Mouse (Mus musculus): ENCODE data around the gene Gde1. TPM values are rescaled to one million over a fixed set of nuclear protein-coding genes. Genes with fewer than 3 reads are reported as not detected.

Gene Gde1
- polyA plus RNA-seq, 1 experiment from 2014 or later, result 78.2 TPM

DNA sequence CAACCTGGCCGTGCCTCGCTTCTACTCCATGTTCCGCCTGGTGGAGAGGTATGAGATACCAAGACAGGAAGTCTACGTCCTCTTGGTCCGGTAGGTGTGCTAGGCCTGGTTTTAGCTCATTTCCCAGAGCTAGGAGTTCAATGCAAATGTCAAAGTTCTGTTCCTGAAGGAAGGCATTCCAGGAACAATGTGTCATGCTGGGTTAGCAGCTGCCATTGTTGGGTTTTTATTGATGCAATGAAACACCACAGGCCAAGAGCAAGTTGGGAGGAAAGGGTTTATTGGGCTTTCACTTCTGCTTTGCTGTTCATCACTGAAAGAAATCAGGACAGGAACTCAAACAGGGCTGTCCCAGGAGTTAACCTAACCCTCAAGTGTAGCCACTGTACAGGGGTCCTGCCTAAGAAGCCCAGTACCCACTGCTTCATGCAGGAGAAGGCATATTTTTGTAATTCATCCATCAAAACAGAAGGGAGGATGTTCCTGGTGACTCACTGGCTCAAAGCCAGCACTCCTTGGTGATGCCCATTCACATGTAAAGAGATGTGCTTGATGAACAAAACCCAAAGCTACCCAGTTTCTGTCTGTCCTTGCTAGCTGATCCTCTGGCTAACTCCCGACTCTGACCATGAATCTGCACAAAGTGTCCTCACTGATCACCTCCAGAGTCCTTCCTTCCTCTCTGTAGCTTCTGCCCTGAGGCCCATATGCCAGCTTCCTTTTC is 52.8 kb downstream of the Gde1 start:
- H3K9me3 ChIP-seq, result no peaks in the 10 kb centered on the region
- no peak overlapping the region for H3K9ac ChIP-seq
- H3K4me3 ChIP-seq, result no peak overlapping the region
- no peaks in the 10 kb centered on the region for H3K4me1 ChIP-seq
- H3K27ac ChIP-seq, result no peak overlapping the region
- ATAC-seq (ENCODE audit: insufficient number of reproducible peaks, low FRiP score, low TSS enrichment, low read depth), result no peak
- no peaks in the 10 kb centered on the region for H3K36me3 ChIP-seq
- H3K4me2 ChIP-seq, result no peak overlapping the region
- 78% methylated on average over 6 of the region's 6 CpGs for WGBS
- no peaks in the 10 kb centered on the region for H3K27me3 ChIP-seq

DNA sequence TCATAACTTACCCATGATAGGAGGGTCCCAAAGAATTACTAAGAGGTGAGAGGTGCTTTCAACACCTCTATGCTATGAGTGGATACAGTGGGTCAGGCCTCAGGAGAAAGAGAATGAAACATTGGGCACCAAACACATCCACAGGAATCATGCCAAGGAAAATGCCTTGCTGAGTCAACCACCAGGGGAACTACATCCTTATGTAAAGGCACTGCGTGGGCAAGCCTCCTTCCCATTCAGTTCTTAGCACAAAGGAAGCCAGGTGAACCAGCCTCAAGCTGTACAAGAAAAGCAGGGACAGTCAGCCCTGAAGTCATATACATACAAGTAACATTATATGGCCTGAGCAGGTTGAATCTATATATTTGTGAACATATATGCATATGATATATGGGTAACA is 54.7 kb downstream of the Gde1 start:
- Histone ChIP-seq H3K9ac (no peak overlapping the region), H3K4me1 (no peaks in the 10 kb centered on the region), H3K4me3 (no peak overlapping the region), H3K27ac (no peak overlapping the region), H3K9me3 (no peaks in the 10 kb centered on the region), H3K4me2 (no peak overlapping the region), H3K27me3 (no peaks in the 10 kb centered on the region), H3K36me3 (no peaks in the 10 kb centered on the region)
- 80% methylated on average over 1 of the region's 1 CpGs for WGBS
- ATAC-seq (ENCODE audit: insufficient number of reproducible peaks, low FRiP score, low TSS enrichment, low read depth), result no peak

GRCm38 (mm10) chr7:118650119-118650518 is 55.5 kb downstream of the Gde1 start:
- H3K4me3 ChIP-seq, result no peak overlapping the region
- H3K4me2 ChIP-seq, result no peak overlapping the region
- H3K36me3 ChIP-seq, result no peaks in the 10 kb centered on the region
- no peak overlapping the region for H3K27ac ChIP-seq
- no peaks in the 10 kb centered on the region for H3K27me3 ChIP-seq
- ATAC-seq (ENCODE audit: insufficient number of reproducible peaks, low FRiP score, low TSS enrichment, low read depth), result no peak
- WGBS, result 82% methylated on average over 4 of the region's 4 CpGs
- no peaks in the 10 kb centered on the region for H3K4me1 ChIP-seq
- H3K9ac ChIP-seq, result no peak overlapping the region
- H3K9me3 ChIP-seq, result no peaks in the 10 kb centered on the region

GRCm38 (mm10) chr7:118649328-118649727 is 56.2 kb downstream of the Gde1 start:
- 77% methylated on average over 7 of the region's 7 CpGs for WGBS
- no peak overlapping the region for H3K27ac ChIP-seq
- no peaks in the 10 kb centered on the region for H3K27me3 ChIP-seq
- no peak for ATAC-seq (ENCODE audit: insufficient number of reproducible peaks, low FRiP score, low TSS enrichment, low read depth)
- H3K4me3 ChIP-seq, result no peak overlapping the region
- H3K9ac ChIP-seq, result no peak overlapping the region
- no peaks in the 10 kb centered on the region for H3K36me3 ChIP-seq
- H3K9me3 ChIP-seq, result no peaks in the 10 kb centered on the region
- no peak overlapping the region for H3K4me2 ChIP-seq
- H3K4me1 ChIP-seq, result no peaks in the 10 kb centered on the region

- 85% methylated on average over 1 of the region's 1 CpGs for WGBS
- H3K27ac ChIP-seq, result no peak overlapping the region
- no peak overlapping the region for H3K4me2 ChIP-seq
- no peaks in the 10 kb centered on the region for H3K9me3 ChIP-seq
- H3K9ac ChIP-seq, result no peak overlapping the region
- no peak overlapping the region for H3K4me3 ChIP-seq
- H3K4me1 ChIP-seq, result no peaks in the 10 kb centered on the region
- no peaks in the 10 kb centered on the region for H3K27me3 ChIP-seq
- no peaks in the 10 kb centered on the region for H3K36me3 ChIP-seq
- no peak for ATAC-seq (ENCODE audit: insufficient number of reproducible peaks, low FRiP score, low TSS enrichment, low read depth)
These were observed 59.3 kb downstream of the Gde1 start for GRCm38 (mm10) chr7:118646237-118646636.

Other genes with a start within 250 kb of the Gde1 start
- gene Itpripl2, start 213.8 kb downstream of the Gde1 start, polyA plus RNA-seq (2015; fragmentation: Nextera tagmentation; extraction: Ambion mirVana), result 7.7 and 9.8 TPM in 2 replicates
- 71.6 and 78.6 TPM in 2 replicates for gene Coq7, start 172.4 kb downstream of the Gde1 start, polyA plus RNA-seq (2015; fragmentation: Nextera tagmentation; extraction: Ambion mirVana)
- gene Tmc7, start 121.0 kb downstream of the Gde1 start, polyA plus RNA-seq (2015; fragmentation: Nextera tagmentation; extraction: Ambion mirVana), result 3.4 and 3.8 TPM in 2 replicates
- gene Tmc5, start 108.5 kb downstream of the Gde1 start, polyA plus RNA-seq (2015; fragmentation: Nextera tagmentation; extraction: Ambion mirVana), result 0.24 and 0.56 TPM in 2 replicates
- gene Ccp110, start 6.8 kb upstream of the Gde1 start, polyA plus RNA-seq (2015; fragmentation: Nextera tagmentation; extraction: Ambion mirVana), result 12.7 and 16.2 TPM in 2 replicates
- 65.3 and 66.3 TPM in 2 replicates for gene Vps35l, start 34.4 kb upstream of the Gde1 start, polyA plus RNA-seq (2015; fragmentation: Nextera tagmentation; extraction: Ambion mirVana)
- gene Iqck, start 150.0 kb upstream of the Gde1 start, polyA plus RNA-seq (2015; fragmentation: Nextera tagmentation; extraction: Ambion mirVana), result 2.2 and 2.4 TPM in 2 replicates
- gene Knop1, start 150.5 kb upstream of the Gde1 start, polyA plus RNA-seq (2015; fragmentation: Nextera tagmentation; extraction: Ambion mirVana), result 87.9 and 88.4 TPM in 2 replicates